Mouse (Mus musculus) hematopoietic stem cell, adult 5-6 weeks (primary cell): ENCODE data around the gene Cars2. TPM values are rescaled to one million over a fixed set of nuclear protein-coding genes. Genes with fewer than 3 reads are reported as not detected.
"Not testable (repeated sequence)": the region's sequence is repeated elsewhere in the genome, so short reads cannot be mapped to it uniquely, and the experiment has no call there.

Experiments
- ATAC-seq, 2 experiments: fragments of 125-278 bp in 1 of 2; replicated peaks in 1 of 2; 2 replicates each; pipeline ENCODE4 v1.8.0; 2016 to 2017; ENCODE audit warnings: inconsistent platforms in 2 of 2, mild to moderate bottlenecking in 2 of 2, moderate number of reproducible peaks in 2 of 2, low read depth in 1 of 2, moderate TSS enrichment in 1 of 2; ENCODE audit not compliant: low FRiP score in 2 of 2, poor library complexity in 2 of 2, severe bottlenecking in 2 of 2, insufficient read depth in 1 of 2, low TSS enrichment in 1 of 2
- total RNA-seq: library from RNA; stranded (forward); fragments of 172-1452, 232-1000 nt; gene quantifications from 2 replicates; pipeline ENCODE4 v1.2.3, GENCODE M21; 2017

Cars2 gene
- total RNA-seq, 1 experiment from 2014 or later: 37.0 TPM

DNA sequence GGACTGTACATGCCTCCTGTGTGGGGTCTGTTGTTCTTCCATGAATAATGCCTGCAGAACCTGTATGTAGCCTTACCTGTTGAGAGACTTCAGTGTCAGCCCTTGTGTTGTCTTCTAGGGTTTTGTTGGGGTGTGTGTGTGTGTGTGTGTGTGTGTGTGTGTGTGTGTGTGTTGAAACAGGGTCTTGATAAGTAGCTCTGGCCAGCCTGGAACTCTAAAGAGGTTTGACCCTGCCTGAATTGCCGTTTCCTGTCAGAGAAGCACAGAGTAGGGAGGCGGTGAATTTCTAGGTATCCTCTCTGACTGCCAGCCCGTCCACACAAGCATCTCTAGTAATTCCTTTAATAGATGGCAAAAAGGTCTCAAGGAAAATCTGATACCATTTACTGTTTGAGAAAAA lies 8.9 kb upstream of the Cars2 start:
- no peak for ATAC-seq

DNA sequence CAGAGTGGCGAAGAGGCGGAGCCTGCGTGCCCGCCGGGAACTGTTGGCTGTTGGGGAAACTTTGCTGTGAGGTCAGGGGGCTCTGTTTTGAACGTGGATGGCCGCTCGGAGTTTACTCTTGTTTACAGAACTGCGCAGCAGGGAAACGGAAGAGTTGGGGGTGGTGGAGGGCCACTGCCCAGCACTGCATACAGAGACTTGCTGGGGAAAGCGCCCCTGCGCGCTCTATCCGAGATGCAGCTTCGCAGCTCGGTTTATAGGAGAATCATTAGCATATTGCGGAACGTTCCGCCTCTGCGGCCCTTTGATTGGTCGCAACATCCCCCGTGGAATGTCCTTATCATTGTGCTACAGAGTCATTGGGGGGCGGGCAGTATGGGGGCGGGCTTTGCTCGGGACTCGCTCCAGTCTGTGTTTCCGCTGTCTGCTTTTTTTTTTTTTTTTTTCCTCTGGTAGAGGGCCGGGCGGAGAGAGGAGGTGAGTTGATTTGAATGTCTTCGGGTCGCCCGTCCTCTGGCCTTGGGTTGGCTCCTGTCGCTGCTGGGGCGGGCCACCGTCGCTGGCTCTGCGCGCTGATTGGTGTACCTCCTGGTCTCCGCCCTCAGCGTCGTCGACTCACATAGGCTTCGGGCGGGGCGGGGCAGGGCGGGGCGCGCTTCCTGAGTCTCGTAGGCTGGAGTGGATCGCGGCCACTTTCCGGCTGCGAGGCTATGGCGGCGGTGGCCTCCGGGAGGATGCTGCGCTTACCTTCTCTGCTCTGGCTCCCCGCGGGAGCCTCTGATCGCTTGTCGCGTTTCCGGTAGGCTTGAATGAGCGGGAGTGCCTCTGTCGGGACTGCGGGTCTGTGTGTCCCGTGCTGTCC lies 7.4 kb upstream of the Cars2 start:
- ATAC-seq: peak; percentile 69 to 79

DNA sequence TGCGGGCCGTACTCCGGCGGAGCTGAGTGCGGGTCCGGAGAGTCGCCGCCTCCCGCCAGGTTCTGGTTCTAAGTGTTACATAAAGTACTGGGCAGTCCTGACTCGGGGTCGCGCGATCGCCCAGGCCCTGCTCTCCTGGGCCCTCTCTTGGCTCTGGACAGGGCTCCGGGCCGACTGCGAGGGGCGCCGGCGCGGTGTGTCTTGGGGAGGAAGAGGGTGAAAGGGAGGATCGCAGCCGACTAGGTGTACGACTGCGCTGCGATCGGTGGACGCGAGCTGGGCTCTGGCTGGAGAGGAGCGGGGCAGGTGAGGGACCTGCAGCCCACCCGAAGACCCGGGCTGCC lies 6.8 kb upstream of the Cars2 start:
- no peak for ATAC-seq

DNA sequence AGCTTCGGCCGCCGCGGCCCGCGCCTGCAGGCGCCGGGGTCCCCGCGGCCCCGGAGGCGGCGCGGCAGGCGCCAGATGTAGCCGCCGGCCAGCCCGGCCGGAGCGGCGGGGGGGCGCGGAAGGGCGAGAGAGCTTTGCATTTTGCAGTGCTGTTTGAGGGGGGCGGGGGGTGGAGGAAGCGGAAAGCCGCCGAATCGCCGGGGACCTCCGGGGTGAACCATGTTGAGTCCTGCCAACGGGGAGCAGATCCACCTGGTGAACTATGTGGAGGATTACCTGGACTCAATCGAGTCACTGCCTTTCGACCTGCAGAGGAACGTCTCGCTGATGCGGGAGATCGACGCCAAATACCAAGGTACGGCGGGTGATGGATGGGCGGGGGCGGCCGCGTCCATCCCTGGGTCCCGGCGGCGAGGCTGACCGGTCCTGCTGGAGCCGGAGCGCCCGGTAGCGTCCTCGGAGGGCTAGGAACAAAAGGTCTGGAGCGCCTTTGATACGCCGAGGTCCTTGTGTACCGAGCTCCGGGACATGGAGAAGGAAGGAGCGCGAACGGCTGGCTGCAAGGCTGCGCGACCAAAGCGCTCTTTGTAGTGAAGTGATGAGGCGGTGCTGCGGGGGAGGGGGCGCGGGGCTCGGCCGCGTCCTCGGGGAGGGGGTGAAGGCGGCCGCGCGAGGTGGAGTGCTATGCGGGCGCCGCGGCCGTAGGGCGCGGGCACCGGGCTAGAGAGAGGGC lies 6.3 kb upstream of the Cars2 start:
- no peak for ATAC-seq

DNA sequence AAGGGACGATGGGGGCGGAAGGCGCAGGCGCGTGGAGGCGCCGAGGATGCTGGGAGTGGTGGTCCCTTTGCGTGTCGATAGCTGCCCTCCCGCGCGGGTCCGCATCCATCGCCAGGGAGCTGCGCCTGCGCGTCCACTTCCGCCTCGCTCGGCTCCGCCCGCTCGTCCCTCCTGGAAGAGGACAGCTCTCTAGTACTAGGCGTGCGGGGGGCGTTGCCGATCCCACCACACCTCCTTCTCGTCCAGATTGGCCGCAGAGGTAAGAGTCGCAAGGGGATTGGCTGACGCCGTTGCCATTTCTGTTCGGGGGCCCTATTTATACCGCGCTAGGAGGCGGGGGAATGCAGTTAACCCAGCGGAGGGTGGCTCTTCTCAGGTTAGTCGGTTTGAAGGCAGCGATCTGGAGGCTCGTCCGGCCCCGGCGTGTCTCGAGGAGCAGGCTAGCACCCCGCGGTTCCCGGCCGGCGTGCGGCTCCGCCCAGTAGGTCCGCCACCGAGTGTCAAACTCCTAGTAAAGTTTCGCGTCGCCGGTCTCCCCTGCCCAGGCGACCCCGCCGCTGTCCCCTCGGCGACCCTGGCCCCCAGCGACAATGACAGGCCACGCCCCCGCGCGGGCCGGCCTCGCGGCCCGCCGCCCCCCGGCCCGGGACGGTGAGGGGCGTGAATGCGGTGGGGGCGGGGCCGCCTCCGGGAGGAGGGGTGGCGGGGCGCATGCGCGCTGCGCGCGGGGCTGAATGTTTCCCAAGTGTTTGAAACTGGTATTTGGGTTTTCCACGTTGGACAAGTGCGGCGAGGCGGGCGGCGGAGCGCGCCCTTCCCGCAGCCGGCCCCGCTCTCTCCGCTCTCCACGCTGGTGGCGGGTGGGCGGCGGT lies 5.4 kb upstream of the Cars2 start:
- peak; percentile 58 to 61 for ATAC-seq

DNA sequence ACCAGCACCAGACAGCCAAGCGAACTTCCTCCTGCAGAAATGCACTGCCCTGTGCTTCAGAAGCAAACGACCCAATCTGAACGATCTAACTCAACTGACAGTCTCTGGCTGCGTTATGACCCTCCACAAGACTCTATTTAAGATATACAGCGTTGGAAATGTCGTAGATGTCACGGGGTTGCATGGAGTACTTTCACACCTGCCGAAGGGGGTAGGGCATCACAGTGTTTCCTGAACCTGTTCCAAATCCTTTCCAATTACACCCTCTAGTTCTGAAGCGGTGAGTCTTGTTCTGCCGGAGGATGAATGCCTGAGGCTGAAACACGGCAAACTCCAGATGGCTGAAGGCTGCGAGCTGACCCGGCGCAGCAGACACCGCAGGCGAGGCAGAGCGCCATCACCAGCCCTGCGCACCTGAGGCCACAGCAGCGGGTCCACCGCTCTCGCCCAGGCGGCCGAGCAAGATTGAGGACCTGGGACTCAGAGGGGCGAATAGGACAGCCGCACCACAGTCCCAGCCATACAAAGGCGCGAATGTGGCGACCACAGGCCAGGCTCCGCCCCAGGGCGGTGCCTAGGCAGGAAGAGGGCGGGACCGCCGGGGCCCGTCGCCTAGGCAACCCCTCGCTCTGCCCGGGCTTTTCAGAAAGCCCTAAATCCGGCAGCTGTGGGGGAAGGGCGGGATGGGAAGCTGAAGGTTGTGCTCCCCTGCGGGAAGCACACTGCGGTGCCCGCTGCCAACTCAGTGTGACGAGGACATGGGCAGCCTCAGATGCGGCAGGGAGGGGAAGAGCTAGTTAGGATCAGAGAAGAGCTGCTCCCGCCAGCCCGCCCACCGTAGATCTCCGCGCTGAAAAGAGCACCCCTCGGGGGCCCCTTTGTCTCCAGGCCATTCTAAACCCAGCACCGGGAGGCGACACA lies 4.5 kb upstream of the Cars2 start, which contains the start of gene Ing1:
Ing1 (plus strand) TSS at position 773 of the 921 bp plus-strand sequence.
- ATAC-seq: peak; percentile 30 to 46

DNA sequence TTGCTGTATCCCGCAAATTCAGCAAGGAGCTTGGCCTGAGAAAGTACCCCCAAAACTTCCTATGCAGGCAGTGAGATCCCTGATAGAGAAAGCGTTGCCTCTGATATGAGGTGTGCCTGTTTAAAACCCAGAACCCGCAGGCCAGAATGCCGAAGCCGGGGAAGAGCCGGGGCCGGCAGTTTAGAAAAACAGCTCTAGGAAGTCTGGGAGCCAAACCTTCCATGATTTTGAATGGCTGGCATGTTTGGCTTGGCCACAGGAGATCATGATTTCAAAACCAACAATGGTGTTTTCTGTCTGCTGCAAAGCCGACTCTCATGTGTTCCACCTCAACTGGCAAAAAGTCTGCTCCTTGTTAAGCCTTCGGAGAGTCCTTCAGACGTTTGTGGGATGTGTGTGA lies 1.8 kb upstream of the Cars2 start:
- no peak for ATAC-seq

DNA sequence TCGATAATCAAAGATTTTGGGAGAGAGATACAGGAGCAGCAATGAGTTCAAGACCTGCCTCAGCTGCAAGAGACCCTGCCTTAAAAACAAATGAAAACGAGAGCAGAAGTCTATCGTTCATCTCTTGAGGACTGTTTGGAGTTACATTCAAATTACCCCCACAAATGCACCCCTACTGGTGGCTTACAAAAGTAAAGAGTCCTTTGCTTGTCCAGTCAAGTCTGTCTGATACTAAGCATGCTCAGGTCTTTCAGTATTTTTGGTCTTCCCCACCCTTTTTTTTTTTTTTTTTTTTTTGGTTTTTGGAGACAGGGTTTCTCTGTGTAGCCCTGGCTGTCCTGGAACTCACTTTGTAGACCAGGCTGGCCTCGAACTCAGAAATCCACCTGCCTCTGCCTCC lies 914 bp upstream of the Cars2 start:
- not testable (repeated sequence) for ATAC-seq

DNA sequence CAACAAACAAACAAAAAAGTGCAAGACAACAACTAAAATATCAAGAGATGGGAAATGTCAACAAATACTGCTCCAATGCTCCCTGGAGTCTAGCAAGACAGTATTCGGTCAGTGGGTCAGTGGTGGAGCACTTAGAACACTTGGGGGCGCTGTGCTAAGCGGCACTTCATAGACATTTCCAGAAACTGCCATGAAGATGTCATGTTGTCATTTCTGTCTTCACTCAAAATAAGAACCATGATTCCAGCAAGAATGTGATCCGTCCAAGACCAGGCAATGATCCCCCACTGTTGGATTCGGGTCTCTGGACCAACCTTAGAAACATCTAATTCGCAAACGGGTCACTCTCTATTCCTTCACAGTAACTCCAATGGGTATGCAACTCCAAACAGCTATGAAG lies 877 bp downstream of the Cars2 start:
- ATAC-seq: 0 out of 4 replicates have a peak, but pooled peaks of 1 of the 2 experiments have one; percentile 41

DNA sequence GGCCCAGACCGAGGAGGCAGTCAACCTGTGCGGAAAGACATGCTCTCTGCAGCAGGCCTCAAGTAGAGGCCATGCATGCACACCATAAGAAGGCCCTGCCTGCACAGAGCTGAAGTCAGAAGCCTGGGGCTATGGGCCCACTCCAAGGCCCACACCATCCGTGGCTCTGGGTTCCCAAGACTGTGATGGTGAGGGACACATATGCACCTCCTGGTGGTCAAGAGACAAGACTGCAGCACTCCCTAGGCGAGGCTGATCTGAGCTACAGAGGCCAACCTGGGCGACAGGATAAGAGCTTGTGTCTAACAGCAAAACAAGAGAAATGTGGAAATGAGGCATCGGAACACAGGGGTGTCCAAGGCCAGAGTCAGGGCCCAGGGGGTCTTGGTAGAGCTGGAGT lies 3.5 kb downstream of the Cars2 start:
- peak in 1 of 2 experiments; percentile 49; a peak in 2 of 4 replicates for ATAC-seq

DNA sequence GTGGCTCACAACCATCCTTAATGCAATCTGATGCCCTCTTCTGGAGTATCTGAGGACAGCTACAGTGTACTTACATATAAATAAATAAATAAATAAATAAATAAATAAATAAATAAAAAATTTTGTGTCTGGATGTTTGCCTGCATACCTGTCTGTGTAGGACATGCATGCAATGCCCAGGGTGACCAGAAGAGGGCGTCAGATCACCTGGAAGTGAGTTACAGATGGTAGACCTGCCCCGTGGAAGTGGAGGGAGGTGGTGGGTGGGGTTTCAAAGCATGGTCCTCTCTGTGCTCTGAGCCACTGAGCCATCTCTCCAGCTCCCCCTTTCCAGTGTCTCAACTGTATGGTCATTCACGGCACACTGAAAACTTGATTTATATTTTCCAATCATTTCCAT lies 6.2 kb downstream of the Cars2 start:
- ATAC-seq: no peak; a peak in 1 of 4 replicates

DNA sequence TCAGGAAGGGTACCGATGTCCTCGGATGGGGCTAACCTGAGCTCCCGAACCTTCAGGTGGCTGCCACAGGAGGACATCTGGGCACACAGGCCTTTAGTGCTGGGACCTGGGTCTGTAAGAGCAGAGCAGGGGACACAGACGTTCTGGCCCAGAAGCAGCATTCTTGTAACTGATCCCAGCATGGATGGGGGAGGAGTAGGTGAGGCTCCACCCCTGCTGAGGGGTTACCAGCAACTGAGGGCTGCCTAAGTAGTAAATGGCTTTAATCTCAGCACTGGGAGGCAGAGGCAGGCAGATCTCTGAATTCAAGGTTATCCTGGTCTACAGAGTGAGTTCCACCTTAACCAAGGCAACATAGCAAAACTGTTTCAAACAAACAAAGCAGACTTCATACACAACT lies 7.7 kb downstream of the Cars2 start:
- ATAC-seq: no peak

DNA sequence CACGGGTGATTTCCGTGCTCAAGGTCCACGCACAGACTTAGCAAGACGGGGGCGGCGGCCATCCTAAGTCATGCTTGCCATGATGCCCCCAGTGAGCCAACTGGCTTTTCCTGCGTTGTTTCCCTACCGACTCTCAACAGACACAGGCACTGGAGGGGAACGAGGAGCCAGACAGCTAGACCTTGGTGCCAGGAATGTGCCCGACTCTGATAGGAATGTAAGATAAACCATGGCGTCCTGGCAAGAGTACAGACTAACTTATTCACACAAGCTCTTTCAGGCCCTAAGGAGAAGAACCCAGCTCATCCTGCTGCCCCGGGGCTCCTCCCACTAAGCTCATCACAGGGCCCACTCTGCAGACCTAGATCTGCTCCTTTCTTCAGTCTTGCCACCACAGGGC lies 8.6 kb downstream of the Cars2 start:
- no peak for ATAC-seq

DNA sequence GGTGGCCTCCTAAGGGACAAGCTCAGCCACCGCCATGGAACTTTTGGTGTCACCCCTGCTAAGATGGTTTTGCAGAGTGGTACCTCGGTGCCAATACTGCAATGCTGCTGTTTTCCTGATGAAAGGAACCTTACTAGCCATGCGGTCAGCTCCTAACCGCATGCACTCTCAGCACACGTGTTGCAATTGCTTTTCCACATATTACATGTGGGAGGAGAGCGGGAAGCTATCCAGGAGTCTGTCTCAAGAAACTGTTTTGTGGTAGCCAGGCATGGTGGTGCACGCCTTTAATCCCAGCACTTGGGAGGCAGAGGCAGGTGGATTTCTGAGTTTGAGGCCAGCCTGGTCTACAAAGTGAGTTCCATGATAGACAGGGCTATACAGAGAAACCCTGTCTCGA lies 10.4 kb downstream of the Cars2 start:
- ATAC-seq: no peak

DNA sequence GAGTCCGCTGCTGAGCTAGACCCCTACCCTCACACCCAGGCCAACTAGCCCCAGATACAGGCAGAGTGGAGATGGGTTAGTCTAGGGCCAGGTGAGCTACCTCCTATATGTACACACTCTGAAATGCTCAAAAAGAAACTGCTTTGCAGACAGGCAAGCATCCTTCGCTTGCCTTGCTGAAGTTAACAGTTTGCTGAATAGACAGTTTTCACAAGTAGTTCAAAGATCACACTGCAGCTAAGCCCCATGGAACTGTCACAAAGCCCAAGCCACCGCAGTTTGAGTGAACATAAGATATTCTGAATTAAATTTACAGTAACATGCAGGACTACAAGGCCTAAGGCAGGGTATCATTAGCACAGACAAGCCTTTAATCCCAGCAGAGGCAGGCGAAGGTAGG lies 11.5 kb downstream of the Cars2 start:
- no peak for ATAC-seq

DNA sequence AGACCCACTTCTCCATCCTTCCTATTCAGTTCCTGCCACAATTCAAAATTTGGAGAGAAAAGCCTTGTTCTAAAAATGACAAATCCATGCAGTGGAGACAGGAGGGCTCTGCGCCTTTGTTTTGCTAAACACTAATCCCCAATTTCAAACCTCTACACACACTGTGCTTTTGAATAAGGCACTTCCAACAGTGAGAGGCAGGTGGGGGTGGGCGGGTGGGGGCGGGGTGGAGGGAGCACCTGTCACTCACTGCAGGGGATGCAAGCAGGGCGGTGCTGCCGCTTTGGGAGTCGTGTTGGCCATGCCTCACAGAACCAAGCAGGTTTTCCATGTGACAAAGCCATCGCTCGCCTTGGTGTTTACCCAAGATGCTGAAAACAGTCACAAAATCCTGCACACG lies 16.1 kb downstream of the Cars2 start:
- no peak for ATAC-seq

DNA sequence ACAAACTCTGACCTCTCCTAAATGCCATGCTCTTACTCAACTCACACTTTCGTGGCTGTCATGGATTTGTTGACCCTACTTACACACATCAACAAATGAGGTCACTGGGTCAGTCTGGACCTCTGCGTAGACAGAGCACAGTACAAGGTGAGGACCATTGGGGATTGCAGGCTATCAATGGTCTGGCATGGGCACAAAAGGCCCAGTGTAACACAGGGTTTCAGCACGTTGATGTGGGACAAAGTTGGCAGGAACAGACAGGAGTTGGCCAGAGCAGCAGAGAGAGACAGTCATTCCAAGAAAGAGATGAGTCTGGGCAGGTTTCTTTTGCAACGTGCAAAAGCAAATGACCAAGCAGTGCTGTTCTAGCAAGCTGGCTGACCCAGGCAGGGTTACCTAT lies 19.7 kb downstream of the Cars2 start:
- ATAC-seq: no peak
